Mouse (Mus musculus) heart, embryonic 16.5 days (tissue): ENCODE data around the gene Islr. TPM values are rescaled to one million over a fixed set of nuclear protein-coding genes. Genes with fewer than 3 reads are reported as not detected.

Source experiments
- ATAC-seq: fragments of 200-750 bp; cut with Nextera tagmentation; replicated peaks from 2 replicates; pipeline ENCODE4 v1.8.0; 2017; ENCODE audit warnings: moderate number of reproducible peaks; ENCODE audit not compliant: insufficient read depth, low FRiP score; ENCODE audit errors: extremely low read depth
- H3K27ac ChIP-seq: fragments of 300-500 bp; sonication (generic); 2 replicates; pipeline ENCODE4 v1.5.1; 2014; ENCODE audit warnings: mild to moderate bottlenecking, low read length, control low read depth, moderate library complexity
- H3K27me3 ChIP-seq: fragments of 300-500 bp; sonication (generic); 2 replicates; pipeline ENCODE4 v1.6.1; 2014; ENCODE audit warnings: low read length, mixed read lengths; ENCODE audit not compliant: control insufficient read depth, insufficient read depth
- H3K36me3 ChIP-seq: fragments of 300-500 bp; sonication (generic); 2 replicates; pipeline ENCODE4 v1.6.1; 2014; ENCODE audit not compliant: control insufficient read depth, insufficient read depth
- H3K4me1 ChIP-seq: fragments of 300-500 bp; sonication (generic); 2 replicates; pipeline ENCODE4 v1.6.1; 2014; ENCODE audit warnings: low read length, mixed read lengths; ENCODE audit not compliant: control insufficient read depth, insufficient read depth
- H3K4me2 ChIP-seq: fragments of 300-500 bp; sonication (generic); 2 replicates; pipeline ENCODE4 v1.6.1; 2014; ENCODE audit warnings: low read depth, mild to moderate bottlenecking, control low read depth, low read length
- H3K4me3 ChIP-seq: fragments of 300-500 bp; sonication (generic); 2 replicates; pipeline ENCODE4 v1.5.1; 2014; ENCODE audit warnings: mild to moderate bottlenecking, control low read depth, low read length
- H3K9ac ChIP-seq: fragments of 300-500 bp; sonication (generic); 2 replicates; pipeline ENCODE4 v1.6.1; 2014; ENCODE audit warnings: low read length, control low read depth
- H3K9me3 ChIP-seq: fragments of 300-500 bp; sonication (generic); replicated peaks from 2 replicates; pipeline ENCODE4 v1.6.1; 2016; ENCODE audit warnings: low read length; ENCODE audit not compliant: control insufficient read depth
- WGBS: fragments of 180-500 bp; shearing (Covaris S2); extraction: QIAGEN DNeasy Blood & Tissue Kit; methylation state at CpG from one replicate; pipeline ENCODE4 v1.1.7; 2014; 5-methylcytosine and 5-hydroxymethylcytosine counted together
- polyA plus RNA-seq: library from polyadenylated mRNA; unstranded; fragments of >200 nt; fragmentation: Nextera tagmentation; extraction: Ambion mirVana; gene quantifications from 2 replicates; pipeline ENCODE4 v1.2.1, GENCODE M21; 2015

Gene Islr
- polyA plus RNA-seq, 1 experiment from 2014 or later: 27.5 TPM

DNA sequence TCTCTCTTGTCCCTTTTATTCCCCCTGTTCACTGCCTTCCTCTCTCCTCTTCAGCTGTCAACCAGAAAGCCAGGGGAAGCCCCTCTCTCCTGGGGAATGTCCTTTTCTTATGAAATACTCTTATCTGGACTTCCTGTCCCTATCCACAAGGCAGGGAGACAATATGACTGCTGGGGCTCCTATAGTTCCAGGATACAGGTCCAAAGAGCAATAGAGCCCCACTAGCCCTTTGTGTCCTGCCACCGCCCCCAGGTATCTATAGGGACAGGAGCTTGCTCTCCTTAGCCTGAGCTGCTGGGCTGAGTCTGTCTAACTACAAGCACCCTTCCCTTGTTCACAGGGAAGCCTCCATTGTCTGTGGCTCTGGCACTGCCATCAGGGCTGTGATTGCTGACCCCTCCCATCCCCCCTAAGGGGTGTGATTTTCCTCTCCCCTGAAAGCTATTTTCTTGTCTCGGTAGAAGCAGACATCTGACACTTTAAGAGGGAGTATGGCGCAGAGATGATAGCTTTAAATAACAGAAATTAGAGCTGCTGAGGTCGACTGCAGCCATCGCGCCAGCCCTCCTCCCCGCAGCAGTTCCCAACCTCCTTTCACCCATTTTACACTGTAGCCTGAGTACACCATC lies 88.7 kb downstream of the Islr start:
- Histone ChIP-seq H3K9ac (no peak overlapping the region; the same call in 1 of the 2 replicates), H3K4me2 (no peak overlapping the region), H3K4me3 (no peak overlapping the region), H3K9me3 (no peaks in the 10 kb centered on the region), H3K36me3 (no peaks in the 10 kb centered on the region), H3K4me1 (peaks cover 14% of the 10 kb centered on the region), H3K27me3 (peaks cover 10% of the 10 kb centered on the region), H3K27ac (no peak overlapping the region)
- WGBS: 33% methylated on average over 7 of the region's 7 CpGs
- no peak for ATAC-seq

DNA sequence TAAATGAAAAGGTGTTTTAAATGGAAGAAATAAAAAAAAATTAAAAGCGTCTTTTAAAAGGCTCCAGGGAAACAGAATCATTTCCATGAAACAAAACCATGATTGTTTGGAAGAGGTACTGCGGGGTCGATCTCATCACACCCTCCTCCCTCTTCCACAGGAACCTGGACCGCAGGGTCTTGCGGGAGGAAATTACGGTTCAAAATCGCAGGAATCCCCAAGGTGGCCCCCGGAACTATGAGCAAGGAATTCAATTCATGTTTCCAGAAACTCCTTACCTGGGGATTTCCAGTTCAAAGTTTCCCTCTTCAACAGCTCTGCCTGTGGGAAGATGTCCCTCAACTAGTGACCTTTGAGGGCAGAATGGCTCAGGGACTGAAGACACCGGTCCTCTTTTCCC lies 90.1 kb downstream of the Islr start:
- peak overlapping the region; percentile 54 for H3K4me2 ChIP-seq
- H3K9ac ChIP-seq: no peak overlapping the region
- H3K36me3 ChIP-seq: no peaks in the 10 kb centered on the region
- H3K27me3 ChIP-seq: peaks cover 10% of the 10 kb centered on the region
- ATAC-seq: no peak
- peaks cover 13% of the 10 kb centered on the region for H3K4me1 ChIP-seq
- 15% methylated on average over 9 of the region's 9 CpGs for WGBS
- no peak overlapping the region for H3K27ac ChIP-seq
- H3K9me3 ChIP-seq: no peaks in the 10 kb centered on the region
- H3K4me3 ChIP-seq: no peak overlapping the region; the same call in 1 of the 2 replicates

DNA sequence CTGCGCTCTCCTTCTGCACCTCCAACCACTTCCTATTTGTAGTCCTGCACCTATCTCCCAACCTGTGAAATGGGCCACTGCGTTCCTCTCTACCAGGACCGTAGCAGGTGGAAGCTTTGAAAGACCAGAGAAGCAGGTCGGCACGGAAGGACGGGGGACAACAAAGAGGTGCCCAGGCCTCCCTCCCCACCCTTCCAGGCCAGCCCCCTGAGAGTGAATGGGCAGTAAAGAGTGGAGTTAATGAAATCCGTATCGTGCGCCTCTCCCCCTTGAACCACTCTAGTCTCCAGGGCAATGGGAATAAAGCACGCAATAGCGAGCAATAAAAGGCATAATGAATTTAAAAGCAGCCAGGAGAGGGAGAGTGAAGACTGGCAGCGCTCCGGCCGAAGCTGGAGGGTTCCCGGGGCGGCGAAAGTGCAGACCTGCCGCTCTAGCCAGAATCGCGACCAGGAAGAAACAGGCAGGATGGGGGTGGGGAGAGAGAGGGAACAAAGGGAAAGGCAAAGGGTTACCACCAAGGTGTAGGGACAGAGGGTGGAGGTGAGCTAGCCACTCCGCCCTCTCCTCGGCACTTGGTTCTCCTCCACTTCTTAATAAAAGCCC lies 90.7 kb downstream of the Islr start:
- Histone ChIP-seq H3K27me3 (peaks cover 10% of the 10 kb centered on the region), H3K36me3 (no peaks in the 10 kb centered on the region), H3K9ac (peak overlapping the region; percentile 44), H3K4me1 (peaks cover 13% of the 10 kb centered on the region), H3K27ac (no peak overlapping the region), H3K4me2 (peak overlapping the region; percentile 54), H3K4me3 (peak overlapping the region; percentile 32), H3K9me3 (no peaks in the 10 kb centered on the region)
- no peak for ATAC-seq
- 8% methylated on average over 22 of the region's 22 CpGs for WGBS

DNA sequence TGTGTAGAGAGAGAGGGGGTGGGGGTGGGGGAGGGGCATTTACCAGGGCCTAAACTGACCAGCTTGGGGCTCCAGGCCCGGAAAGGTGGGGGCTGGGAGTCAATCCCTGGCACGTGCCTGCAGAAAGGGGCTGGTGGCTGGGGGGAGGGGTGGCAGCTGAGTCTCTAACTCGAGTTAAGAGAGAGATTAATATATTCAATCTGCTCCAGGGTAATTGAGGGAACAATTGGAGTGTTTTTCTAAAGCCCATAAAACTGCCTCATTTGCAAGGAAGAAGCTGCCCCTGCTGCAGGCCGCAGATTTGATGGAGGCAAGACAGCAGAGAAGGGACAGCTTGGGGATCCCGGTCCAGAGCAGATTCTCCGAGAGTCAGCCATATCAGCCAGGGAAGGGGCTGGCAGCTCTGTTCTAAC lies 91.2 kb downstream of the Islr start:
- H3K4me1 ChIP-seq: peaks cover 13% of the 10 kb centered on the region
- H3K9ac ChIP-seq: no peak overlapping the region
- no peaks in the 10 kb centered on the region for H3K9me3 ChIP-seq
- WGBS: 13% methylated on average over 6 of the region's 6 CpGs
- H3K27me3 ChIP-seq: peaks cover 10% of the 10 kb centered on the region
- peak overlapping the region; percentile 54; the same call in 1 of the 2 replicates for H3K4me2 ChIP-seq
- H3K4me3 ChIP-seq: no peak overlapping the region
- no peak overlapping the region for H3K27ac ChIP-seq
- H3K36me3 ChIP-seq: no peaks in the 10 kb centered on the region
- no peak for ATAC-seq

DNA sequence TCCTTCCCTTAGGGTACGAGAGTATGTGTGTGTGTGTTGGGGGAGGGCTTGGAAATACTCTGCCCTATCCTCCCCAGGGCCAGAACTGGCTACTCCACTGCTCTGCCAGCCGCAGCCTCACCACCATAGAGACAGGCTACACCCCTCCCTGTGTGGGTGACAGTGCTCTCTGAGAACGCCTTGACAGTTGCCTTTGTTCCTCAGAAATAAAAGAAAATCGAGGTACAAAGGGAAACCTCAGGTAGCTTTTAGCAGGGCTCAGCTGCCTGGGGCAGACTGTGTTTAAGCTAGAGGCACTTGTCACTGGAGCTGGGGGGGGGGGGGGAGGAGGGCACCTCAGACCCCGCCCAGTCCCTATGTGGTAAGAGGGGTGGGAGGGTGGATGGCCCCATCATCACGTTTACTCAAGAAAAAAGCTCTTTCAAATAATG lies 91.8 kb downstream of the Islr start:
- H3K27me3 ChIP-seq: peaks cover 10% of the 10 kb centered on the region

DNA sequence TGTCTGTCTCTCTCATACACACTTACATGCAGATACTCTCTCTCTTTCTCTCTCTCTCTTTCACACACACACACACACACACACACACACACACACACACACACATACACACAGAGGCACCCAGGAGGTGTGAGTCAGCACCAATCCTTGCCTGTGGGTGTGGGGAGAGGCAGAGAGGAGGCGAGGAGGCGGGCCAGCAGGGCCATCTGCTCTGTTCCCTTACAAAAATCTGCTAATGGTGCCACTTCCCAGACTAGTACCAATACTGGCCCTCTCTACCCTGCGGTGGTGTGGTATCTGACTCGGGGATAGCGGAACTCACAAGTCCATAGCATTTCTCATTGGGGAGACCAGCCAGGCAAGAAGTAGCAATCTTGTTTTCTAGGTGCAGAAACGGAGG lies 92.7 kb downstream of the Islr start:
- Histone ChIP-seq H3K9me3 (no peaks in the 10 kb centered on the region), H3K27me3 (peaks cover 10% of the 10 kb centered on the region), H3K27ac (no peak overlapping the region), H3K9ac (no peak overlapping the region), H3K4me2 (no peak overlapping the region), H3K4me1 (peaks cover 13% of the 10 kb centered on the region), H3K4me3 (no peak overlapping the region), H3K36me3 (no peaks in the 10 kb centered on the region)
- no peak for ATAC-seq
- 61% methylated on average over 6 of the region's 6 CpGs for WGBS

More for the DNA sequence above, 91.8 kb downstream of the Islr start:
- Histone ChIP-seq H3K4me3 (no peak overlapping the region), H3K27ac (no peak overlapping the region), H3K36me3 (no peaks in the 10 kb centered on the region), H3K9me3 (no peaks in the 10 kb centered on the region), H3K9ac (no peak overlapping the region), H3K4me2 (no peak overlapping the region), H3K4me1 (peaks cover 13% of the 10 kb centered on the region)
- peak; percentile 50 for ATAC-seq
- WGBS: 32% methylated on average over 6 of the region's 6 CpGs

DNA sequence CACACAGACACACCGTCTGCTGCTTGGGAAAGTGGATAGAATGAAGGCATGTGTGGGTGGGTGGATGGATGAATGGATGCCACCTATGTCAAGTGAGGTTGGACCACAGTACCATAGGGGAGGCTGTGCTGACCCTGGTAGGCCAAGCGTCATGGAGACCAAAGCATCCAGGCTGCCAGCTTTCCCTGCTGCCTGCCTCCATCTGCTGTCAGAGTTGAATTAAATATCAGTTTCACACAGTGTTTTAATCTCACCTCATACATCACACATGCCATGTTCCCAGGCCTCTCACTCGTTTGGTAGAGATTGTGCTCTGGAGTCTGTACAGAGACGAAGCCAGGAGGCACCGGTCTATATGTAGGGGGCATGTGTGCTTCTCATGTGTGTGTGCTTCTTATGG lies 93.3 kb downstream of the Islr start:
- Histone ChIP-seq H3K27ac (no peak overlapping the region), H3K27me3 (peaks cover 10% of the 10 kb centered on the region), H3K36me3 (no peaks in the 10 kb centered on the region), H3K9me3 (no peaks in the 10 kb centered on the region), H3K4me3 (no peak overlapping the region), H3K4me2 (no peak overlapping the region), H3K4me1 (peaks cover 13% of the 10 kb centered on the region), H3K9ac (no peak overlapping the region)
- no peak for ATAC-seq
- 58% methylated on average over 5 of the region's 5 CpGs for WGBS

DNA sequence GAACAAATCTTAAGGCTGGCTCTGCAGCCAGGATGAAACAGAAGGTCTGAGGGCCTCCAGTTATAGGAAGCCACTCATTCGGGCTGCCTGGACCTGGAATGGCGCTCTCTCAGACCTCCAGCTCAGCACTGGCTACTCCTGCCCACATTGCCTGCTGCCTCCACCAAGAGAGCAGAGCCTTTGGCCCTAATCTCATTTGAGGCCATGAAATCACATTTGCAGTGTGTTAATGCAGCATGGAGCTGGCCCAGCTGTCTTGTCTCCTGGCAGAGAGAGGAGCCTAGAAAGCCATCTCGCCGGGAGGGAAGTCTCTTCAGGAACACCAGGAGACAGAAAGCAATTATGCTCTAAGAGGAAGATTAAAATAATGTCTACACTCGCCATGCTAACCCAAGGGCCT lies 96.6 kb downstream of the Islr start:
- Histone ChIP-seq H3K4me1 (no peaks in the 10 kb centered on the region), H3K36me3 (no peaks in the 10 kb centered on the region), H3K4me2 (no peak overlapping the region), H3K9ac (no peak overlapping the region), H3K27me3 (peaks cover 4% of the 10 kb centered on the region; the same call in 1 of the 2 replicates), H3K4me3 (no peak overlapping the region), H3K27ac (no peak overlapping the region), H3K9me3 (no peaks in the 10 kb centered on the region)
- ATAC-seq: no peak
- WGBS: 60% methylated on average over 5 of the region's 5 CpGs
